Mouse (Mus musculus) neural tube, embryonic 15.5 days (tissue): ENCODE measurements at regions not wholly inside any gene's neighbourhood (a gene's known extent, or its start where the extent isn't known, plus 50 kb on each side); places are given as distances from the start of the nearest gene placed in this dataset.
A peak's percentile ranks its signal among the peaks of the same experiment; 100 is the strongest.

Source experiments
- ATAC-seq: fragments of 200-750 bp; cut with Nextera tagmentation; 2 replicates; pipeline ENCODE4 v1.8.0; 2017; ENCODE audit warnings: mild to moderate bottlenecking, moderate TSS enrichment, moderate library complexity; ENCODE audit not compliant: low FRiP score
- H3K27ac ChIP-seq: fragments of 300-500 bp; sonication (generic); replicated peaks from 2 replicates; pipeline ENCODE4 v1.5.1; 2015; ENCODE audit warnings: mild to moderate bottlenecking, inconsistent platforms
- H3K27me3 ChIP-seq: fragments of 300-500 bp; sonication (generic); replicated peaks from 2 replicates; pipeline ENCODE4 v1.6.1; 2015; ENCODE audit warnings: inconsistent platforms
- H3K36me3 ChIP-seq: fragments of 300-500 bp; sonication (generic); 2 replicates; pipeline ENCODE4 v1.6.1; 2015; ENCODE audit warnings: inconsistent platforms
- H3K4me1 ChIP-seq: fragments of 300-500 bp; sonication (generic); 2 replicates; pipeline ENCODE4 v1.6.1; 2015; ENCODE audit warnings: inconsistent platforms
- H3K4me2 ChIP-seq: fragments of 300-500 bp; sonication (generic); 2 replicates; pipeline ENCODE4 v1.6.1; 2015; ENCODE audit warnings: inconsistent platforms, mild to moderate bottlenecking, moderate library complexity
- H3K4me3 ChIP-seq: fragments of 300-500 bp; sonication (generic); replicated peaks from 2 replicates; pipeline ENCODE4 v1.5.1; 2015; ENCODE audit warnings: mild to moderate bottlenecking, inconsistent platforms
- H3K9ac ChIP-seq: fragments of 300-500 bp; sonication (generic); replicated peaks from 2 replicates; pipeline ENCODE4 v1.6.1; 2015; ENCODE audit warnings: mild to moderate bottlenecking, inconsistent platforms
- H3K9me3 ChIP-seq: fragments of 300-500 bp; sonication (generic); replicated peaks from 2 replicates; pipeline ENCODE4 v1.6.1; 2016; ENCODE audit warnings: inconsistent platforms
- WGBS: fragments of 180-500 bp; shearing (Covaris S2); methylation state at CpG from one replicate; pipeline ENCODE4 v1.1.7; 2015; ENCODE audit warnings: mixed read lengths; 5-methylcytosine and 5-hydroxymethylcytosine counted together

DNA sequence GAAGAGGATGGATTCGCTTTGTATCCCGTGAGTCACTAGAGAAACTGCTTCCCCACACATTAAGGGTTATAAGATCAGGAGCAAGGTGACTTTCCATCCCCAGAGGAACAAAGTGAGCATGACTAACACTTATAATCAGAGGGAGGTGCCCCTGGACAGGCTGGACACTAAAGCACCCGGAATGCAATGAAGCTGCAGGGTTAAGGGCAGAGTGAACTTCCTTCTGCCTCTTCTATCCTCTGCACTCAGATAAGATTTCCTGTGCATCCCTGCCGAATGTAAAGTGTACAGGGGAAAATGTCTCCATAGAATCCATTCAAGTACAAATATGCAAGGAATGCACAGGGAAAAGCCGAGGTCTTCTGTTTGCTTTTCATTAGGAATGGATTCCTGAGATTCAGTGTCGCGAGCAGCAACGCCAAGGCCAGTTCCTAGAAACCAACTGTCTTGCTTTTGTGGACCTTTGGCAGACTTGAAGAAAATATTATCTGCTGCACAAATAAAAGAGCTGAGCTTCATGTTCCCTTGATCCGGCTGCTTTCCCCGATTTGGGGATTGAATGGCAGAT lies 58.5 kb upstream of the Fbxl7 start:
- H3K9me3 ChIP-seq, result no peaks in the 10 kb centered on the region
- H3K4me2 ChIP-seq, result no peak overlapping the region
- H3K4me1 ChIP-seq, result no peaks in the 10 kb centered on the region; the same call in 1 of the 2 replicates
- no peaks in the 10 kb centered on the region for H3K27me3 ChIP-seq
- H3K36me3 ChIP-seq, result no peaks in the 10 kb centered on the region
- no peak overlapping the region for H3K9ac ChIP-seq
- WGBS, result 24% methylated on average over 10 of the region's 10 CpGs
- no peak for ATAC-seq
- no peak overlapping the region for H3K27ac ChIP-seq
- H3K4me3 ChIP-seq, result no peak overlapping the region

DNA sequence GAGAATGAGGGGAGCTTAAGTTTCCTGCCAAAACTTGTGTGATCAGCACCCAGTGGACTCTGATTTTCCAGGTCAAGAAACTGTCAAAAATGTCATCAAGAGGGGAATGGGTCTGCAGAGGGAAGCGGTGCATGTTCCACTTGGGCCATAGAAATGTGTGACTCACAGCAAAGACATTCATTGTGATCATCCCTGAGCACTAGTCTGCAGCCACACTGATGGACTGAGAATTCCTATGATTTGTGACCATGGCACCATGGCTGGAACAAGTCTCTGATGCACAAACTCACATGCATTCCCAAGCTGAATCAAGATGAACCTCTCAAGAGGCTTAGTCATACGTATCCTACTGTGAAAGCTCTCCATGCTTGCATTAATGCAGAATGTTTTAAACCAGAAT lies 63.6 kb upstream of the Fbxl7 start:
- Histone ChIP-seq H3K36me3 (no peaks in the 10 kb centered on the region), H3K27me3 (no peaks in the 10 kb centered on the region), H3K9ac (no peak overlapping the region), H3K4me2 (no peak overlapping the region), H3K4me1 (no peaks in the 10 kb centered on the region; the same call in 1 of the 2 replicates), H3K27ac (no peak overlapping the region), H3K4me3 (no peak overlapping the region), H3K9me3 (no peaks in the 10 kb centered on the region)
- 90% methylated on average over 2 of the region's 2 CpGs for WGBS
- ATAC-seq, result no peak

DNA sequence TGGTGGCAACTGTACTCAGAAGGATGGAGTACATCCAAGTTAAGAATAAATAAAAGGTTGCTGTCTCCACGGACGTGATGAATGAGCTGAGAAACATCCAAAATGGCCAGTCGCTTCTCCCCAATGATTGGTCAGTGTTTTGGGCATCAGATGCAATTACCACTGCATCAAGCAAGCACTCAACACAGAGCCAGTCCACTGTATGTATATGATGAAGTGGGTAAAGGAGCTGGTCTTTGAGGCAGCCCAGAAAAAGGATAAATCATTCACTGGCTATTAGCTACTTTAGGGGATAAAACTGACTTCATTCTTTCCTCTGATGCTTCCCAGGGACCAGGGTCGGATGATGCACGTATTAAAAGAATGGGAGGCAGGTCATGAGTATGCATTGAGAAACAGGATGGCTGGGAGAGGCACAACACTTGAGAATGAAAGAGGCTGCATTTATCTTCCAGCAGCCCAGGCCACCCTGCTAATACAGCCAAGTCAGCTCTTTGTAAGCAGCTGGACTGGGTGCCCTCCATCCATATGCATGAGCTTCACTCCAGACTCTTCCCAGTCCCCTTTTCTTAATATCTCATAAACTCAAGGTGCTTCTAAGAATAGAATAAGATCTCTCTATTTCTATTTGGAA lies 73.1 kb upstream of the Fbxl7 start:
- no peak overlapping the region for H3K9ac ChIP-seq
- no peaks in the 10 kb centered on the region for H3K27me3 ChIP-seq
- WGBS, result 41% methylated on average over 5 of the region's 5 CpGs
- no peak overlapping the region for H3K27ac ChIP-seq
- no peak overlapping the region for H3K4me3 ChIP-seq
- H3K4me2 ChIP-seq, result no peak overlapping the region
- no peaks in the 10 kb centered on the region for H3K4me1 ChIP-seq
- no peaks in the 10 kb centered on the region for H3K9me3 ChIP-seq
- H3K36me3 ChIP-seq, result no peaks in the 10 kb centered on the region
- no peak; the same call in 1 of the 2 replicates for ATAC-seq

DNA sequence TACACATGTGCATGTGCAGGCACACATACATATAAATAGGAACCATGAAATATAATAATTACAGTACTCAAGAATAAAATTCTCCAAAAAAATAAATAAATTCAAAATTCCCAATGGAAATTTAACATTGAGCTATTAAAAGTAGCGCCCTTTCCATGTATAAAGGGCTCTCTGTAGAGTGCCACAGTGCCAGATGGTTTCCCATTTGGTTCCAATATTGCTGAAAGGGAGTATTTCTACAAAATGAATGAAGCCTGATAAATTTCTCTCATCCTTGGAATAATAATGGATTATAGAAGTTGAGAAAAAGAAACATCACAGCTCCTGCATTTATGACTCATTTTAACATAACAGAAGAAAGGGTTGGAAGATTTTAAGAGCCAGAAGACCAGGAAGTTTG lies 75.4 kb upstream of the Fbxl7 start:
- Histone ChIP-seq H3K36me3 (no peaks in the 10 kb centered on the region), H3K27ac (no peak overlapping the region), H3K27me3 (no peaks in the 10 kb centered on the region), H3K4me1 (no peaks in the 10 kb centered on the region), H3K9ac (no peak overlapping the region), H3K4me3 (no peak overlapping the region), H3K4me2 (no peak overlapping the region), H3K9me3 (no peaks in the 10 kb centered on the region)
- no peak for ATAC-seq
- 63% methylated on average over 1 of the region's 1 CpGs for WGBS

DNA sequence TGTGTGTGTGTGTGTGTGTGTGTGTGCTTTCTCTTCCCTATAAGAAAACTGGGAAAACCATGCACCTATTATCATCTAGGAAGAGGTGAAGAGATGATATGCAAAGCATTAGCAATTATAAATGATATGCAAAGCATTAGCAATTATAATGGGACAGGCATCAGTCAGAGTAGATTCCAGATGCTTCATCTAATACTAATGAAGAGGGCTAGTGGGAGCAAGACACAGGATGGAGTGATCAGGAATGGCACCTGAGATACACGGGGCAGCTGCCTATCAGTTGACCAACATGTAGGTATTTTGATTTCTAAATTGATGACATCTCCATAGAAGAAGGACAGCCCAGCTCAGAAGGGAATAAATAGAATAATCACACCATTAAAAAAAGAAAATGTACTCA lies 97.7 kb upstream of the Fbxl7 start:
- Histone ChIP-seq H3K4me3 (no peak overlapping the region), H3K9ac (no peak overlapping the region), H3K4me1 (no peaks in the 10 kb centered on the region), H3K27ac (no peak overlapping the region), H3K27me3 (no peaks in the 10 kb centered on the region), H3K36me3 (no peaks in the 10 kb centered on the region), H3K9me3 (no peaks in the 10 kb centered on the region), H3K4me2 (no peak overlapping the region)
- WGBS, result 79% methylated on average over 1 of the region's 1 CpGs
- ATAC-seq, result no peak

DNA sequence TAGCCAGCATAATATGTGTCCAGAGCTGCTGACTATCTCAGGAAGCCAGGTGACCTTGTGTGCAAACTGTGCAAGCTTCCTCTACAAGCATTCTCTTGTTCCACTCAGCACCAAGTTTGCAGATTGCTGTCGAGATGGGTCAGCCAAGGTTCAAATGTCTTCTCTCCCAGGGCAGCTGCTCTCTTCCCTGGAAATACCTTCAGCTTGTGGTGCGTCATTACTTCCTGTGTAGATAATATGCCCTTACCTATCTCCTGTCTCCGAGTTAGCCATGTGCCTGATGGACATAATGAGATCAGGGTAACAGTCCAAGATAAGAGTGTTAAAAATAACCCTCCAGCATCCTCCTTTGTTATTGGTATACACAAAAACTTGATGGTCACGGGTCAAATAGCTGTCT lies 113.7 kb upstream of the Fbxl7 start:
- H3K9ac ChIP-seq, result no peak overlapping the region
- H3K9me3 ChIP-seq, result no peaks in the 10 kb centered on the region
- ATAC-seq, result no peak
- no peaks in the 10 kb centered on the region for H3K36me3 ChIP-seq
- H3K27ac ChIP-seq, result no peak overlapping the region
- peaks cover under 1% of the 10 kb centered on the region; the same call in 1 of the 2 replicates for H3K4me1 ChIP-seq
- H3K27me3 ChIP-seq, result no peaks in the 10 kb centered on the region
- H3K4me2 ChIP-seq, result no peak overlapping the region
- H3K4me3 ChIP-seq, result no peak overlapping the region
- 81% methylated on average over 4 of the region's 4 CpGs for WGBS

DNA sequence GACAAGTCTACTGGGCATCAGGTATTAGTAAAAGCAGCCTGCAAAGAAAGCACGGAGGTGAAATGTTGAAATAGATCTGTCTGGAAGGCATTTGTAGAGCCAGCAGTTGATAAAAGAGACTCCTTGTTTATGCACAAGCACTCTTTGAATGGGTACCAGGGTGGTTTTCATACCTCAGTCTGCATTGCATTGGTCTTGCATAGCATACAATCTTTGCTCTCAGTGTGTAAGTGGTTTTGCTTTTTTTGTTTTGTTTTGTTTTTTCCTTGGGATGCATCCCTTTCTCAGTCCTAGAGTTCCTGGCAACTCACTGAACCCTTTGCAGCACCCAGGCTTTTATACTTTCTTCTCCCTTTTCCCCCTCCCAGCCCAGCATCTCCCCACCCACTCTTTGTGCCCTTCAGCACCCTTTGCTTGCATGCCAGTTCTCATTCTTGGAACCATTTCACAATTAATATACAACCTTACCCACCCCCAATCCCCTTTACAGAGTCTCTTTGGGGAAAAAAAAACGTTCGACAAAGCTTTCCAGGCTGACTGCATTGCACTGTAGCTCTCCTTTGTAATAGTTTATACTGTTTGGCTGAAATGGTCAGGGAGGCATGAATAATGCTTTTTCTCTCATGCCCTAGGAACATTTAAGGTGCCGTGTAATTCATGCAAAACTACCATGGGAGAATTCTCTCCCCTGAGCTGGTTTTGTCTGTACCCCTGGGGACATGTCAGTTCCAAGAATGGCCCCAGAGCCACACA lies 118.7 kb upstream of the Fbxl7 start:
- peak; percentile 66 for ATAC-seq
- H3K27ac ChIP-seq, result peak overlapping the region; percentile 6; the same call in 1 of the 2 replicates
- 9% methylated on average over 4 of the region's 4 CpGs for WGBS
- no peaks in the 10 kb centered on the region for H3K36me3 ChIP-seq
- H3K9me3 ChIP-seq, result no peaks in the 10 kb centered on the region
- H3K4me2 ChIP-seq, result no peak overlapping the region
- H3K4me1 ChIP-seq, result peaks cover 7% of the 10 kb centered on the region
- H3K4me3 ChIP-seq, result no peak overlapping the region
- H3K27me3 ChIP-seq, result no peaks in the 10 kb centered on the region
- H3K9ac ChIP-seq, result no peak overlapping the region

DNA sequence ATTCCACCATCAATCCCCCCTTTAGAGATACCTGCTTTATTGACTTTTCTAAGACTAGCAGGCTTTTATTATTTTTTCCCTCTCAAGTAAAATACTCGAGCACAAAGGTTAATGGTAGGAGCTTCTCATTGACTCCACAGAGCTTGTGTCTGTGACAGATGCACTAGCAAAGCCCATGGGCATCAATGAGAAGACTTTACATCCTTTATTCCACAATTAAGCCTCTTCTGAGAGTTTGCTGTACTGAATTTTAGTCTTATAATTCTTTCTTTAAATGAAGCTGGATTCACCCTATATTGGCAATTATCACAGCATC lies 119.2 kb upstream of the Fbxl7 start:
- Histone ChIP-seq H3K27me3 (no peaks in the 10 kb centered on the region), H3K4me2 (no peak overlapping the region), H3K4me1 (peaks cover 7% of the 10 kb centered on the region), H3K9ac (no peak overlapping the region), H3K4me3 (no peak overlapping the region), H3K36me3 (no peaks in the 10 kb centered on the region), H3K9me3 (no peaks in the 10 kb centered on the region), H3K27ac (no peak overlapping the region)
- ATAC-seq, result no peak; the same call in 1 of the 2 replicates
- WGBS, result 7% methylated on average over 1 of the region's 1 CpGs

DNA sequence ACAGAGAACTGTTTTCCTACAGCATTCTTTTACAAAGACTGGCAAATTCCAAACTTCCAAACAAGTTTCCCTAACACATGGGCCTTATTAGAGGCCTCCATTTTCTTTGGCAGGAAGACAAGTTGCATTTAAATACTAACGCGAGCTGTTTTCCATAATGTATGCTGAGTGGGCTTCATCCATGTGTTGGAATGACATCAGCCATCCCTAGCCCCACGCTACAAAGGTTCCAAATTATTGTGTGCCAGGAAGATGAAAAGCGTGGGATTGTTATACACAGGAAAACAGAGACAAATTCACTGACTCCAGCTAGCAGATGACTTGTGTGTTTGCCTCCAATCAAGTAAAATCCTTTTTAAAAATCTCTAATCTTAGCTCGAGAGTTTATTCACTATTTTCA lies 125.1 kb upstream of the Fbxl7 start:
- Histone ChIP-seq H3K4me3 (no peak overlapping the region), H3K9ac (no peak overlapping the region), H3K9me3 (no peaks in the 10 kb centered on the region), H3K4me1 (no peaks in the 10 kb centered on the region), H3K27me3 (no peaks in the 10 kb centered on the region), H3K36me3 (no peaks in the 10 kb centered on the region), H3K4me2 (no peak overlapping the region), H3K27ac (no peak overlapping the region)
- ATAC-seq, result no peak
- 72% methylated on average over 5 of the region's 5 CpGs for WGBS

DNA sequence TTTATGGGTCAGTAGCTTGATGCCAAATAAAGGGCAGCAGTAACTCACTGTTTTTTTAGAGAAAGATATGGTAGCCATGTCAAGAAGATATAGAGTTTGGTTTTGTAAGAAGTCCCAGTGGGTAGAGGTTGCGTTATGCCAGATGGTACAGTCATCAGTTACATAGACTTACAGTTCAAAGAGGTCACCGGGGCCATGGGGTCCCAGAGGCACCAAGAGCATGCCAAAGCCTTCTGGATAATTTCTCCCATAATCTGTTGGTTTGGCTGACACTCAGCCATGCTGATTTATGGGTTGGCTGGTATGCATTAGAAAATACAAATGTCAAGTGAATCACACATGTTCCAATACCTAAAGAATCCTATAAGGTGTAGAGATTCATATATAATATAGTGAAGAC lies 137.9 kb upstream of the Fbxl7 start:
- no peaks in the 10 kb centered on the region for H3K27me3 ChIP-seq
- no peak for ATAC-seq

DNA sequence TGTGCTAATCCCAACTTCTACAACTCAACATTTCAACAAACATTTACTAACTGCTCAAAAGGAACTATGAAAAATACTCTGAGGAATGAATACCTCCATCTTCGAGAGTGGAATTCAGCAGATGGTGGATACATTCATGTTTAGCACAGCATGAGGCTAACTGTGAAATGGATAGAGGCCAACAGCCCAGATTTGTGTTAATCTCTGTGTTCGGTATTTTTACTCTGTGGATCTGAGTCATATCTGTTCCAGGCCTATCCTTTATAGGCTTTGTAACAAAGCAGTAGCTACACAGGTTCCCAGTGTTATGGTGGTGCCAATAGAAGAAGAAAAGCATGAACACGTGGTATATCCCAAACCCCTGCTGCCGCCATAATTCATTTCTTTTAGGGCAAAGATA lies 148.4 kb upstream of the Fbxl7 start:
- Histone ChIP-seq H3K27ac (no peak overlapping the region), H3K9ac (no peak overlapping the region), H3K4me2 (no peak overlapping the region), H3K4me3 (no peak overlapping the region), H3K4me1 (no peaks in the 10 kb centered on the region), H3K9me3 (no peaks in the 10 kb centered on the region), H3K36me3 (no peaks in the 10 kb centered on the region), H3K27me3 (no peaks in the 10 kb centered on the region)
- ATAC-seq, result no peak
- 77% methylated on average over 4 of the region's 4 CpGs for WGBS

More for the DNA sequence above, 137.9 kb upstream of the Fbxl7 start:
- Histone ChIP-seq H3K27ac (no peak overlapping the region), H3K4me1 (no peaks in the 10 kb centered on the region), H3K36me3 (no peaks in the 10 kb centered on the region), H3K9ac (no peak overlapping the region), H3K9me3 (no peaks in the 10 kb centered on the region), H3K4me3 (no peak overlapping the region), H3K4me2 (no peak overlapping the region)
- 64% methylated on average over 2 of the region's 2 CpGs for WGBS

DNA sequence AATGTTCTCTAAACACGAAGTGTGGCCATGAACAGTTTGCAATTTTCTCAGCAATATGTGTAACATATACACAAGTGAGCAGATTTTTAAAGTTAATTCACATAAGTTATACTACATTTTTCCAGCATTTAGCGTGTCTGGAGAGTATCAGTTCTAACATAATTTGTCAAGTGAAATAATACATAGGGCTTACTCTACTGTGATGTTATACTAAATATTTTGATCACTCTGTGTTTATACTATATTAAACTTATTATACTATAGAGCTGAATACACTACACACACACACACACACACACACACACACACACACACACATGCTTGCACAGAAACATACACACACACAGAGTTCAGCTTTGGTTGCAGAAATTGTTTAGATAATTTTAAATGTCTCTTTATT lies 155.3 kb upstream of the Fbxl7 start:
- Histone ChIP-seq H3K4me3 (no peak overlapping the region), H3K27me3 (no peaks in the 10 kb centered on the region), H3K9ac (no peak overlapping the region), H3K9me3 (no peaks in the 10 kb centered on the region), H3K27ac (no peak overlapping the region), H3K36me3 (no peaks in the 10 kb centered on the region), H3K4me1 (no peaks in the 10 kb centered on the region), H3K4me2 (no peak overlapping the region)
- ATAC-seq, result no peak
- 89% methylated on average over 2 of the region's 2 CpGs for WGBS
